In genomic region chr9:77915791-77916190, GRCm38 (mm10) we compare ENCODE assay signal across 20 mouse cellular contexts. TPM values are rescaled to one million over a fixed set of nuclear protein-coding genes. Genes with fewer than 3 reads are reported as not detected.
A peak's percentile ranks its signal among the peaks of the same experiment; 100 is the strongest.
DNase-seq lines count a peak whose midpoint lies in the region; TF ChIP-seq lines count a peak whose summit lies in the region.
"Had no signal": no experiment of that assay in that cellular context is flagged by ENCODE, and none has a peak within 500 bp of the region (broad histone marks: within the 10 kb centered on the region; RNA-seq: fewer than 3 reads in every experiment).

No protein-coding gene starts in this region.

- no peaks in the 10 kb centered on the region for H3K27me3 ChIP-seq in heart, embryonic 10.5 days (ENCODE audit: insufficient read depth, poor library complexity, severe bottlenecking)
- H3K27me3 ChIP-seq in CH12.LX (replicated peaks), result no peaks in the 10 kb centered on the region
- H3K27me3 ChIP-seq: embryonic facial prominence, embryonic 13.5 days; embryonic facial prominence, embryonic 15.5 days; forebrain, embryonic 12.5 days had no signal

- no peak overlapping the region for H3K9ac ChIP-seq in CH12.LX (ENCODE audit: insufficient read depth, low read depth)
- H3K9ac ChIP-seq: embryonic facial prominence, embryonic 13.5 days; embryonic facial prominence, embryonic 15.5 days; forebrain, embryonic 12.5 days had no signal

- dilution Hi-C loops in CH12.LX (cut with MboI; ENCODE audit: extremely low pct_ligation_motif_present, extremely low pct_unique_long_range_greater_than_20kb, low sequenced_read_pairs), result no loop called here

- no peak for TF ChIP-seq POLR2A in CH12.LX (IDR thresholded peaks at IDR 0.05; ENCODE audit: low read depth, low read length)

- H3K36me3 ChIP-seq in heart, embryonic 10.5 days, result no peaks in the 10 kb centered on the region
- H3K36me3 ChIP-seq in CH12.LX (replicated peaks in 1 of 2; ENCODE audit: control insufficient read depth in 1 of 2, insufficient read depth in 1 of 2, low read length in 1 of 2), result peaks cover 0 to 18% of the 10 kb centered on the region in 2 experiments
- H3K36me3 ChIP-seq: embryonic facial prominence, embryonic 13.5 days; embryonic facial prominence, embryonic 15.5 days; forebrain, embryonic 12.5 days had no signal

- peaks cover 30% of the 10 kb centered on the region for H3K4me1 ChIP-seq in heart, embryonic 10.5 days
- H3K4me1 ChIP-seq in CH12.LX (ENCODE audit: control insufficient read depth in 1 of 2, insufficient read depth in 2 of 2), result peaks cover 9 to 66% of the 10 kb centered on the region in 2 experiments

- TF ChIP-seq RAD21 in CH12.LX (IDR thresholded peaks at IDR 0.05; ENCODE audit: low read depth, low read length), result no peak

- H3K79me2 ChIP-seq in CH12.LX (replicated peaks; ENCODE audit: control insufficient read depth, extremely low read depth, insufficient read depth, poor library complexity, severe bottlenecking), result peaks cover 22% of the 10 kb centered on the region

- no peaks in the 10 kb centered on the region for H3K9me3 ChIP-seq in heart, embryonic 10.5 days
- no peaks in the 10 kb centered on the region for H3K9me3 ChIP-seq in CH12.LX (replicated peaks; ENCODE audit: low read length)
- H3K9me3 ChIP-seq: embryonic facial prominence, embryonic 13.5 days; embryonic facial prominence, embryonic 15.5 days; forebrain, embryonic 10.5 days; forebrain, embryonic 12.5 days had no signal

- 45% methylated on average over 4 of the region's 4 CpGs for WGBS in heart, embryonic 10.5 days

- peak; percentile 5 for DNase-seq in cerebellum, adult 9-10 months
- DNase-seq in cerebellum, postnatal 14 days, result no peak
- peak; percentile 56 for DNase-seq in heart, embryonic 10.5 days (ENCODE audit: low spot score)
- DNase-seq in heart, adult 8-10 months (ENCODE audit: low spot score), result no peak
- DNase-seq in CH12.LX (ENCODE audit: extremely low read depth), result no peak
- DNase-seq: adrenal gland, adult 2 months; adrenal gland, postnatal 10 days; adrenal gland, postnatal 25 days; B cell, adult 2 months; cerebellum, adult 11 months; cerebellum, adult 18-20 months; cerebellum, adult 8-10 months; cerebellum, postnatal 10 days; cerebellum, postnatal 36 days; embryo, embryonic 11 days had no signal

- no peak overlapping the region for H3K27ac ChIP-seq in heart, embryonic 10.5 days
- peak overlapping the region; percentile 62; the same call in 1 of the 2 replicates for H3K27ac ChIP-seq in CH12.LX (ENCODE audit: insufficient read depth, low read depth)
- H3K27ac ChIP-seq: embryonic facial prominence, embryonic 13.5 days; embryonic facial prominence, embryonic 15.5 days; forebrain, embryonic 12.5 days had no signal

- in situ Hi-C loops in CH12.LX (cut with MboI; ENCODE audit: low pct_ligation_motif_present, low pct_unique_long_range_greater_than_20kb, low sequenced_read_pairs), result no loop called here

- H3K4me3 ChIP-seq in heart, embryonic 10.5 days, result no peak overlapping the region
- H3K4me3 ChIP-seq in CH12.LX (replicated peaks in 1 of 3; ENCODE audit: low read depth in 2 of 3, low read length in 2 of 3, poor library complexity in 1 of 3), result peak overlapping the region in 1 of 3 experiments; percentile 16
- H3K4me3 ChIP-seq: embryonic facial prominence, embryonic 13.5 days; erythroblast, embryonic 14.5 days had no signal

- TF ChIP-seq EP300 in CH12.LX (IDR thresholded peaks at IDR 0.05; ENCODE audit: low read length), result no peak

- H3K4me2 ChIP-seq in CH12.LX (ENCODE audit: insufficient read depth, low read depth, poor library complexity, severe bottlenecking), result peak overlapping the region; percentile 44
- H3K4me2 ChIP-seq: embryonic facial prominence, embryonic 13.5 days; embryonic facial prominence, embryonic 15.5 days had no signal

- TF ChIP-seq CTCF in CH12.LX (conservative IDR thresholded peaks at IDR 0.05 in 1 of 2, IDR thresholded peaks at IDR 0.05 in 1 of 2; ENCODE audit: low read depth in 2 of 2, low read length in 2 of 2), result no peak

TF ChIP-seq in CH12.LX, 34 proteins besides CTCF, POLR2A, EP300 and RAD21:
- TF ChIP-seq ZMIZ1 (IDR thresholded peaks at IDR 0.05; ENCODE audit: low read depth, low read length) (no peak), JUN (IDR thresholded peaks at IDR 0.05; ENCODE audit: insufficient read depth, low read depth, low read length) (no peak), BHLHE40 (IDR thresholded peaks at IDR 0.05; ENCODE audit: low read depth, low read length) (no peak), MEF2A (IDR thresholded peaks at IDR 0.05; ENCODE audit: borderline replicate concordance, low read depth, low read length) (peak; percentile 52; the same call in 1 of the 2 replicates), USF2 (conservative IDR thresholded peaks at IDR 0.05; ENCODE audit: low read depth, low read length) (no peak), IRF4 (IDR thresholded peaks at IDR 0.05; ENCODE audit: low read depth, low read length) (no peak), HCFC1 (IDR thresholded peaks at IDR 0.05; ENCODE audit: low read depth, low read length) (no peak), MYC (IDR thresholded peaks at IDR 0.05; ENCODE audit: low read depth, low read length) (no peak)

RNA-seq across cellular contexts. Expression of gene Elovl5, which starts 1.4 kb away (rescaled TPM):
- polyA plus RNA-seq in heart, embryonic 10.5 days (2016; fragmentation: Nextera tagmentation; extraction: Ambion mirVana), result 93.6 and 93.9 TPM in 2 replicates
- 10 to 100 TPM; 26.6 to 33.0 (median 29.9) TPM for total RNA-seq in heart, adult 8-10 months (2022)
- total RNA-seq in CH12.LX (2012; rRNA removed) (44.0 TPM in 2 replicates), CH12.LX (2014; rRNA removed) (122 and 123 TPM in 2 replicates)
- 62.2 and 63.0 TPM in 2 replicates for polyA plus RNA-seq in CH12.LX (2012; ENCODE audit: insufficient read length, low read depth)

Comparison
In these comparisons a context has a peak if more than half of its experiments do, and no peak if none do; other contexts are left out.
1. DNase-seq: peak in cerebellum, adult 9-10 months (single experiment) and heart, embryonic 10.5 days (single experiment); none in cerebellum, postnatal 14 days (0 of 2), heart, adult 8-10 months (single experiment) and CH12.LX (single experiment).